Mouse (Mus musculus) G1E (cell line): ENCODE data around the gene Mapkapk3.

Experiments used
- CTCF ChIP-seq: IDR thresholded peaks from 2 replicates; pipeline ENCODE4 v1.5.1; 2012; ENCODE audit warnings: low read depth, low read length, inconsistent platforms, mixed read lengths
- GATA1 ChIP-seq: IDR thresholded peaks from 2 replicates; pipeline ENCODE4 v1.6.1; 2012; ENCODE audit warnings: borderline replicate concordance, low read length, inconsistent platforms, mixed read lengths
- TAL1 ChIP-seq: conservative IDR thresholded peaks from 2 replicates; pipeline ENCODE4 v1.6.1; 2012; ENCODE audit warnings: low read depth, low read length, inconsistent platforms, mixed read lengths

DNA sequence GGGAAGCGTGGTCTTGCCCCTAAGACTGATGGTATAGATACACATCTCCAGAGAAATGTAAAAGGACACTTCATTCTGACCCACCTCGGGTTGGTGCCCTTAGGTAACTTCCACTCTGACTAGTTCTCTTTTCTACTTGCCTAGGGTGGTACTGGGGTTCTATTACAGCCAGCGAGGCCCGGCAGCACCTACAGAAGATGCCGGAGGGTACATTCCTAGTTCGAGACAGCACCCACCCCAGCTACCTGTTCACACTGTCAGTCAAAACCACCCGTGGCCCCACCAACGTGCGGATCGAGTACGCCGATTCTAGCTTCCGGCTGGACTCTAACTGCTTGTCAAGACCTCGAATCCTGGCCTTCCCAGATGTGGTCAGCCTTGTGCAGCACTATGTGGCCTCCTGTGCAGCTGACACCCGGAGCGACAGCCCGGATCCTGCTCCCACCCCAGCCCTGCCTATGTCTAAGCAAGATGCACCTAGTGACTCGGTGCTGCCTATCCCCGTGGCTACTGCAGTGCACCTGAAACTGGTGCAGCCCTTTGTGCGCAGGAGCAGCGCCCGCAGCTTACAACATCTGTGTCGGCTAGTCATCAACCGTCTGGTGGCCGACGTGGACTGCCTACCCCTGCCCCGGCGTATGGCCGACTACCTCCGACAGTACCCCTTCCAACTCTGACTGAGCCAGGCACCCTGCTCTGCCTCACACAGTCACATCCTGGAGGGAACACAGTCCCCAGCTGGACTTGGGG is 10.7 kb upstream of the Mapkapk3 start:
- TF ChIP-seq CTCF (no peak), GATA1 (no peak), TAL1 (no peak)
